In the genomic region with DNA sequence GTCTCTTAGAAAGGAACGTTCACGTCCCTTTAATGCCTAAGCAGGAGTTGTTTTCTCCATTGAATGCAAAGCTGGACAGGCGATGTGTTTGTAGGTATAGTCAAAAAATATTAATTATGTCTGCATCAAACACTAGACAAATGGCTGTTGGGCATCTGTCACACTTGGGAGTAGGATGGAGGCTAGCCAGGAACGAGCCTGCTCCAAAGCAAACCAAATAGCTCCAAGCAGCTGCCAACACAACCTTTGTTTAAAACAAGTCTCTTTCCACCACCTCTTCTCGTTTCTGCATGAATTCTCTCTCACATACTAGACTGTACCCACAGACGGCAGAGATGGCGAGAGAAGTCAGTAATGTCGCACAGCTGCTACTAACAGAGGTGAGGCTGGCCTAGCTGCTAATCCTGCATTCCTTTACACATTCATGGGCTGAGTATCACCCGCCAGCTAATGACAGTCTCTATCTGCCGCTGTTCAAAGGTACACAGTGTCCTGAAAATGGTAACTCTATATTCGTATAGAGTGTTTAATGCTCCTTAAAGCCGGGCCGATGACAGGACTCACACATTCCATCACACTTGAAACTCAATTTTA, we compare ENCODE assay signal across 26 mouse cellular contexts.
DNase-seq lines count a peak whose midpoint lies in the region; ATAC-seq and TF ChIP-seq lines count a peak whose summit lies in the region.
"Had no signal": no experiment of that assay in that cellular context is flagged by ENCODE, and none has a peak within 500 bp of the region (broad histone marks: within the 10 kb centered on the region; RNA-seq: fewer than 3 reads in every experiment).

No protein-coding gene starts in this region.

- no peaks in the 10 kb centered on the region for H3K9me3 ChIP-seq in heart, embryonic 16.5 days (replicated peaks; ENCODE audit: control insufficient read depth, low read length)
- no peaks in the 10 kb centered on the region for H3K9me3 ChIP-seq in heart, embryonic 11.5 days (replicated peaks; ENCODE audit: control insufficient read depth, low read length)
- no peaks in the 10 kb centered on the region for H3K9me3 ChIP-seq in limb, embryonic 14.5 days (ENCODE audit: control insufficient read depth, low read length)
- no peaks in the 10 kb centered on the region for H3K9me3 ChIP-seq in limb, embryonic 10.5 days (replicated peaks)
- H3K9me3 ChIP-seq: embryonic facial prominence, embryonic 15.5 days; forebrain, embryonic 12.5 days; liver, embryonic 12.5 days; neural tube, embryonic 12.5 days had no signal

- WGBS in heart, embryonic 16.5 days: 55% methylated on average over 13 of the region's 13 CpGs
- 63% methylated on average over 13 of the region's 13 CpGs for WGBS in heart, embryonic 11.5 days (ENCODE audit: insufficient replicate concordance)
- WGBS in limb, embryonic 14.5 days: 75% methylated on average over 13 of the region's 13 CpGs
- 90% methylated on average over 13 of the region's 13 CpGs for WGBS in limb, embryonic 10.5 days

- H3K27me3 ChIP-seq in heart, embryonic 16.5 days (ENCODE audit: control insufficient read depth, insufficient read depth, low read length): no peaks in the 10 kb centered on the region
- H3K27me3 ChIP-seq in heart, embryonic 11.5 days (ENCODE audit: control insufficient read depth, insufficient read depth, low read length): no peaks in the 10 kb centered on the region
- no peaks in the 10 kb centered on the region for H3K27me3 ChIP-seq in limb, embryonic 14.5 days (ENCODE audit: control insufficient read depth, insufficient read depth, low read length)
- no peaks in the 10 kb centered on the region for H3K27me3 ChIP-seq in limb, embryonic 10.5 days (ENCODE audit: low read depth, poor library complexity, severe bottlenecking)
- H3K27me3 ChIP-seq: embryonic facial prominence, embryonic 15.5 days; forebrain, embryonic 12.5 days; liver, embryonic 12.5 days; neural tube, embryonic 12.5 days had no signal

- H3K4me2 ChIP-seq in heart, embryonic 16.5 days (ENCODE audit: low read depth, low read length): no peak overlapping the region
- H3K4me2 ChIP-seq in heart, embryonic 11.5 days: no peak overlapping the region
- H3K4me2 ChIP-seq in limb, embryonic 14.5 days (replicated peaks; ENCODE audit: low read depth, low read length, severe bottlenecking): no peak overlapping the region
- H3K4me2 ChIP-seq: embryonic facial prominence, embryonic 15.5 days; forebrain, embryonic 12.5 days; hindbrain, embryonic 14.5 days; liver, embryonic 12.5 days; midbrain, embryonic 11.5 days; neural tube, embryonic 12.5 days had no signal

- TF ChIP-seq CTCF in brain, embryonic 14.5 days (IDR thresholded peaks at IDR 0.05; ENCODE audit: borderline replicate concordance, extremely low read depth, insufficient read depth, insufficient read length): no peak

- ATAC-seq in heart, embryonic 16.5 days (replicated peaks; ENCODE audit: extremely low read depth, insufficient read depth, low FRiP score): no peak; the same call in 1 of the 2 replicates
- ATAC-seq in heart, embryonic 11.5 days (replicated peaks; ENCODE audit: insufficient number of reproducible peaks, low FRiP score, low TSS enrichment): no peak
- peak; percentile 39; the same call in 1 of the 2 replicates for ATAC-seq in limb, embryonic 14.5 days (ENCODE audit: low FRiP score, low read depth)
- ATAC-seq: intestine, postnatal 0 days; liver, embryonic 12.5 days; liver, postnatal 0 days; midbrain, embryonic 16.5 days had no signal

- no peak overlapping the region for H3K9ac ChIP-seq in heart, embryonic 16.5 days (ENCODE audit: low read length)
- H3K9ac ChIP-seq in heart, embryonic 11.5 days (ENCODE audit: low read depth, low read length): no peak overlapping the region
- H3K9ac ChIP-seq in limb, embryonic 14.5 days (ENCODE audit: low read depth, low read length, severe bottlenecking): no peak overlapping the region
- H3K9ac ChIP-seq: embryonic facial prominence, embryonic 15.5 days; forebrain, embryonic 12.5 days; hindbrain, embryonic 14.5 days; liver, embryonic 12.5 days; liver, postnatal 0 days; neural tube, embryonic 12.5 days had no signal

- peak overlapping the region; percentile 44 for H3K27ac ChIP-seq in heart, embryonic 16.5 days (ENCODE audit: low read length)
- H3K27ac ChIP-seq in heart, embryonic 11.5 days (ENCODE audit: low read depth, low read length): no peak overlapping the region
- 0 out of 2 replicates have a peak overlapping the region, but pooled peaks have one; percentile 26 for H3K27ac ChIP-seq in limb, embryonic 14.5 days (replicated peaks; ENCODE audit: low read depth, low read length)
- H3K27ac ChIP-seq in limb, embryonic 10.5 days: no peak overlapping the region
- H3K27ac ChIP-seq: embryonic facial prominence, embryonic 15.5 days; forebrain, embryonic 12.5 days; hindbrain, embryonic 14.5 days; liver, embryonic 12.5 days; neural tube, embryonic 12.5 days had no signal

- no peak for DNase-seq in limb, embryonic 14.5 days (ENCODE audit: low spot score)
- DNase-seq in limb, embryonic 10.5 days (ENCODE audit: low spot score): no peak
- DNase-seq in R1 (ENCODE audit: low read depth, low spot score): peak; percentile 60
- DNase-seq in brain, embryonic 14.5 days (ENCODE audit: low read depth): peak; percentile 65
- no peak for DNase-seq in urinary bladder, postnatal 14 days (ENCODE audit: low spot score)
- DNase-seq: adrenal gland, postnatal 10 days; B cell, adult 2 months; cerebellum, adult 18-20 months; gastrocnemius, postnatal 14 days; heart, postnatal 4 days; kidney, adult 9 months; kidney, postnatal 10 days; liver, postnatal 0 days; right cerebral cortex, adult 18-20 months; spleen, adult 18-20 months; thymus, postnatal 14 days had no signal

- peaks cover 29% of the 10 kb centered on the region for H3K4me1 ChIP-seq in heart, embryonic 16.5 days (ENCODE audit: control insufficient read depth, insufficient read depth, low read length)
- peaks cover 22% of the 10 kb centered on the region for H3K4me1 ChIP-seq in heart, embryonic 11.5 days (ENCODE audit: control insufficient read depth, insufficient read depth, low read length)
- H3K4me1 ChIP-seq in limb, embryonic 14.5 days (ENCODE audit: control insufficient read depth, insufficient read depth, low read length): peaks cover 17% of the 10 kb centered on the region
- H3K4me1 ChIP-seq in limb, embryonic 10.5 days: peaks cover 5% of the 10 kb centered on the region; the same call in 1 of the 2 replicates

- H3K4me3 ChIP-seq in heart, embryonic 16.5 days (ENCODE audit: low read length): no peak overlapping the region
- H3K4me3 ChIP-seq in heart, embryonic 11.5 days (ENCODE audit: low read depth, low read length): no peak overlapping the region
- H3K4me3 ChIP-seq in limb, embryonic 14.5 days (replicated peaks; ENCODE audit: low read length): no peak overlapping the region
- no peak overlapping the region for H3K4me3 ChIP-seq in limb, embryonic 10.5 days
- H3K4me3 ChIP-seq: embryonic facial prominence, embryonic 15.5 days; forebrain, embryonic 12.5 days; liver, embryonic 12.5 days; neural tube, embryonic 12.5 days had no signal

- H3K36me3 ChIP-seq in heart, embryonic 16.5 days (ENCODE audit: control insufficient read depth, insufficient read depth): no peaks in the 10 kb centered on the region
- no peaks in the 10 kb centered on the region for H3K36me3 ChIP-seq in heart, embryonic 11.5 days (ENCODE audit: control insufficient read depth, insufficient read depth, low read length)
- peaks cover 28% of the 10 kb centered on the region; the same call in 1 of the 2 replicates for H3K36me3 ChIP-seq in limb, embryonic 14.5 days (ENCODE audit: control insufficient read depth, insufficient read depth, low read length)
- H3K36me3 ChIP-seq in limb, embryonic 10.5 days: peaks cover 44% of the 10 kb centered on the region
- H3K36me3 ChIP-seq: liver, embryonic 12.5 days had no signal

- TF ChIP-seq POLR2A in limb, embryonic 14.5 days (IDR thresholded peaks at IDR 0.05; ENCODE audit: borderline replicate concordance, extremely low read depth, insufficient read depth, insufficient read length): no peak
- no peak for TF ChIP-seq POLR2A in brain, embryonic 14.5 days (IDR thresholded peaks at IDR 0.05; ENCODE audit: borderline replicate concordance, extremely low read depth, insufficient read depth, insufficient read length, poor library complexity, severe bottlenecking)

Comparison
In these comparisons a context has a peak if more than half of its experiments do, and no peak if none do; other contexts are left out.
1. H3K27ac ChIP-seq: peak in heart, embryonic 16.5 days (single experiment) and limb, embryonic 14.5 days (single experiment); none in heart, embryonic 11.5 days (single experiment) and limb, embryonic 10.5 days (single experiment).
2. DNase-seq: peak in R1 (single experiment) and brain, embryonic 14.5 days (single experiment); none in limb, embryonic 14.5 days (single experiment), limb, embryonic 10.5 days (single experiment) and urinary bladder, postnatal 14 days (single experiment).